Mouse (Mus musculus) midbrain, postnatal 0 days (tissue): Measurements from ENCODE around the gene Thtpa. TPM values are rescaled to one million over a fixed set of nuclear protein-coding genes. Genes with fewer than 3 reads are reported as not detected.

Experiments used
- ATAC-seq: fragments of 200-750 bp; cut with Nextera tagmentation; 2 replicates; pipeline ENCODE4 v1.8.0; 2017; ENCODE audit warnings: moderate number of reproducible peaks, mild to moderate bottlenecking, moderate TSS enrichment, moderate library complexity; ENCODE audit not compliant: low FRiP score
- DNase-seq: peaks from one replicate; pipeline ENCODE4 v3.0.0-alpha.2; 2015; ENCODE audit warnings: low spot score
- H3K27ac ChIP-seq: fragments of 300-500 bp; sonication (generic); 2 replicates; pipeline ENCODE4 v1.5.1; 2014; ENCODE audit warnings: low read depth, mild to moderate bottlenecking, low read length, mixed read lengths
- H3K27me3 ChIP-seq: fragments of 300-500 bp; sonication (generic); 2 replicates; pipeline ENCODE4 v1.6.1; 2014; ENCODE audit warnings: low read length, control low read depth, mixed read lengths; ENCODE audit not compliant: insufficient read depth
- H3K36me3 ChIP-seq: fragments of 300-500 bp; sonication (generic); 2 replicates; pipeline ENCODE4 v1.6.1; 2014; ENCODE audit warnings: low read length, control low read depth, mixed read lengths; ENCODE audit not compliant: insufficient read depth
- H3K4me1 ChIP-seq: fragments of 300-500 bp; sonication (generic); 2 replicates; pipeline ENCODE4 v1.6.1; 2014; ENCODE audit warnings: mild to moderate bottlenecking, control low read depth, antibody characterized with exemption, low read length, mixed read lengths; ENCODE audit not compliant: insufficient read depth
- H3K4me2 ChIP-seq: fragments of 300-500 bp; sonication (generic); 2 replicates; pipeline ENCODE4 v1.6.1; 2014; ENCODE audit warnings: low read depth, mild to moderate bottlenecking, low read length, mixed read lengths; ENCODE audit not compliant: poor library complexity, severe bottlenecking
- H3K4me3 ChIP-seq: fragments of 300-500 bp; sonication (generic); 2 replicates; pipeline ENCODE4 v1.5.1; 2014; ENCODE audit warnings: low read depth, mild to moderate bottlenecking, low read length, moderate library complexity
- H3K9ac ChIP-seq: fragments of 300-500 bp; sonication (generic); replicated peaks from 2 replicates; pipeline ENCODE4 v1.6.1; 2014; ENCODE audit warnings: mild to moderate bottlenecking, low read length, moderate library complexity, mixed read lengths; ENCODE audit not compliant: poor library complexity, severe bottlenecking
- H3K9me3 ChIP-seq: fragments of 300-500 bp; sonication (generic); 2 replicates; pipeline ENCODE4 v1.6.1; 2016; ENCODE audit warnings: low read length, control low read depth
- CTCF ChIP-seq: IDR thresholded peaks from 2 replicates; pipeline ENCODE4 v1.5.1; 2016; ENCODE audit warnings: antibody characterized with exemption, mild to moderate bottlenecking
- WGBS: fragments of 180-500 bp; shearing (Covaris S2); extraction: QIAGEN DNeasy Blood & Tissue Kit; methylation state at CpG from one replicate; pipeline ENCODE4 v1.1.7; 2014; 5-methylcytosine and 5-hydroxymethylcytosine counted together
- polyA plus RNA-seq: library from polyadenylated mRNA; unstranded; fragments of >200 nt; fragmentation: Nextera tagmentation; extraction: Ambion mirVana; gene quantifications from 2 replicates; pipeline ENCODE4 v1.2.1, GENCODE M21; 2015
- total RNA-seq: library from RNA; depleted of rRNA; stranded (reverse); fragments of >200 nt; gene quantifications from 2 replicates; pipeline ENCODE4 v1.2.3, GENCODE M21; 2014

Thtpa gene
- total and polyA plus RNA-seq, 2 experiments from 2014 or later, result 32.5 to 42.1 TPM

GRCm38 (mm10) chr14:55095671-55096070 is 1.1 kb downstream of the Thtpa start:
- 73% methylated on average over 12 of the region's 12 CpGs for WGBS
- Histone ChIP-seq H3K4me3 (peak overlapping the region; percentile 64), H3K9ac (peak overlapping the region; percentile 84; the same call in 1 of the 2 replicates), H3K4me1 (peaks cover 8% of the 10 kb centered on the region), H3K27ac (no peak overlapping the region; the same call in 1 of the 2 replicates), H3K9me3 (no peaks in the 10 kb centered on the region), H3K4me2 (peak overlapping the region; percentile 80), H3K27me3 (no peaks in the 10 kb centered on the region), H3K36me3 (peaks cover 5% of the 10 kb centered on the region; the same call in 1 of the 2 replicates)
- DNase-seq (no peak), ATAC-seq (no peak)
- TF ChIP-seq CTCF, result no peak

- peaks cover 8% of the 10 kb centered on the region for H3K4me1 ChIP-seq
These were observed 2.0 kb downstream of the Thtpa start for GRCm38 (mm10) chr14:55096573-55097087.

GRCm38 (mm10) chr14:55097646-55098045 is 3.1 kb downstream of the Thtpa start:
- Histone ChIP-seq H3K4me2 (no peak overlapping the region; the same call in 1 of the 2 replicates), H3K27me3 (no peaks in the 10 kb centered on the region), H3K4me1 (peaks cover 8% of the 10 kb centered on the region), H3K27ac (0 out of 2 replicates have a peak overlapping the region, but pooled peaks have one; percentile 26), H3K36me3 (peaks cover 5% of the 10 kb centered on the region; the same call in 1 of the 2 replicates), H3K9ac (no peak overlapping the region), H3K4me3 (no peak overlapping the region), H3K9me3 (no peaks in the 10 kb centered on the region)
- TF ChIP-seq CTCF, result no peak
- WGBS, result 50% methylated on average over 10 of the region's 10 CpGs
- no peak for ATAC-seq
- DNase-seq, result no peak

More at GRCm38 (mm10) chr14:55096573-55097087, 2.0 kb downstream of the Thtpa start:
- 54% methylated on average over 9 of the region's 9 CpGs for WGBS
- DNase-seq (no peak), ATAC-seq (no peak)
- TF ChIP-seq CTCF, result no peak
- no peak overlapping the region for H3K4me3 ChIP-seq
- peaks cover 5% of the 10 kb centered on the region; the same call in 1 of the 2 replicates for H3K36me3 ChIP-seq
- peak overlapping the region; percentile 1 for H3K4me2 ChIP-seq
- H3K27ac ChIP-seq, result no peak overlapping the region
- H3K9ac ChIP-seq, result 0 out of 2 replicates have a peak overlapping the region, but pooled peaks have one; percentile 24
- no peaks in the 10 kb centered on the region for H3K9me3 ChIP-seq
- no peaks in the 10 kb centered on the region for H3K27me3 ChIP-seq

GRCm38 (mm10) chr14:55098067-55098466 is 3.5 kb downstream of the Thtpa start:
- Histone ChIP-seq H3K9me3 (no peaks in the 10 kb centered on the region), H3K9ac (no peak overlapping the region), H3K4me2 (no peak overlapping the region), H3K36me3 (peaks cover 5% of the 10 kb centered on the region; the same call in 1 of the 2 replicates), H3K27me3 (no peaks in the 10 kb centered on the region), H3K4me1 (peaks cover 8% of the 10 kb centered on the region), H3K27ac (no peak overlapping the region), H3K4me3 (no peak overlapping the region)
- WGBS, result 63% methylated on average over 4 of the region's 4 CpGs
- no peak for ATAC-seq
- peak; percentile 79 for DNase-seq
- TF ChIP-seq CTCF, result peak; percentile 85

- Histone ChIP-seq H3K9ac (no peak overlapping the region), H3K4me1 (peaks cover 11% of the 10 kb centered on the region; the same call in 1 of the 2 replicates), H3K4me3 (no peak overlapping the region), H3K4me2 (no peak overlapping the region), H3K36me3 (peaks cover 5% of the 10 kb centered on the region; the same call in 1 of the 2 replicates), H3K27me3 (no peaks in the 10 kb centered on the region), H3K9me3 (no peaks in the 10 kb centered on the region), H3K27ac (no peak overlapping the region)
- DNase-seq, result peak; percentile 78
- TF ChIP-seq CTCF, result peak; percentile 85
- 39% methylated on average over 4 of the region's 4 CpGs for WGBS
- ATAC-seq, result peak; percentile 0; the same call in 1 of the 2 replicates
These were observed 7.0 kb downstream of the Thtpa start for GRCm38 (mm10) chr14:55101592-55101991.

GRCm38 (mm10) chr14:55102253-55102785 is 7.7 kb downstream of the Thtpa start:
- no peak overlapping the region for H3K4me2 ChIP-seq

More at GRCm38 (mm10) chr14:55102253-55102785, 7.7 kb downstream of the Thtpa start:
- H3K4me3 ChIP-seq, result no peak overlapping the region
- DNase-seq (no peak), ATAC-seq (no peak)
- peaks cover 11% of the 10 kb centered on the region; the same call in 1 of the 2 replicates for H3K4me1 ChIP-seq
- peaks cover 5% of the 10 kb centered on the region; the same call in 1 of the 2 replicates for H3K36me3 ChIP-seq
- no peak overlapping the region for H3K9ac ChIP-seq
- H3K27me3 ChIP-seq, result no peaks in the 10 kb centered on the region
- 85% methylated on average over 15 of the region's 15 CpGs for WGBS
- no peak overlapping the region for H3K27ac ChIP-seq
- H3K9me3 ChIP-seq, result no peaks in the 10 kb centered on the region
- no peak for TF ChIP-seq CTCF
